Mouse (Mus musculus) embryonic fibroblast, embryonic 13.5 days (primary cell): ENCODE data around the gene Ppp1r9a.

Experiments used
- CTCF ChIP-seq: IDR thresholded peaks from 2 replicates; pipeline ENCODE4 v1.5.1; 2011; ENCODE audit warnings: mild to moderate bottlenecking, control low read depth, low read length, moderate library complexity, borderline replicate concordance; ENCODE audit not compliant: insufficient read depth
- POLR2A ChIP-seq: IDR thresholded peaks from 2 replicates; pipeline ENCODE4 v1.6.1; 2011; ENCODE audit warnings: low read depth, mild to moderate bottlenecking, control low read depth, low read length, moderate library complexity

- no peak for TF ChIP-seq POLR2A
- TF ChIP-seq CTCF = no peak
Observed at GRCm38 (mm10) chr6:5052309-5052708, 149.6 kb downstream of the Ppp1r9a start.
